24 mouse cellular contexts compared by ENCODE assay signal in the genomic region with DNA sequence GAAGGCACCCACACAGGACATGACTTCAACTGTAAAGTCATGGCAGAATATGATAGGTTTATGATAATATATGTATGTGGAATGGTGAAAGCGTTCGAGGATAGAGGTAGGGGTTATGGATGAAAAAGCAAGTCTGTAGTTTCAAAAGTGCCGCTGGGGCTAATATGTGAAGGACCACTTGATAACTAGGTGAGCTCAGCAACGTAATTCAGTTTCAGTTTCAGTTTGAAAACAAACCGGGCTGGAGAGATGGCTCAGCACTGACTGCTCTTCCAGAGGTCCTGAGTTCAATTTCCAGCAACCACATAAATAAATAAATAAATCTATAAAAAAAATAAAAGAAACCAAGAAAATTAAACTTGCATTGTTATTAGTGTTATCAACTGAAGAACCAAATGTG.
A peak's percentile ranks its signal among the peaks of the same experiment; 100 is the strongest.
DNase-seq lines count a peak whose midpoint lies in the region; ATAC-seq lines count a peak whose summit lies in the region.
"Had no signal": no experiment of that assay in that cellular context is flagged by ENCODE, and none has a peak within 500 bp of the region (broad histone marks: within the 10 kb centered on the region; RNA-seq: fewer than 3 reads in every experiment).

No protein-coding gene starts in this region.

- WGBS in kidney, embryonic 15.5 days, result 92% methylated on average over 5 of the region's 5 CpGs

- no peaks in the 10 kb centered on the region for H3K4me1 ChIP-seq in kidney, embryonic 15.5 days
- H3K4me1 ChIP-seq: embryonic facial prominence, embryonic 10.5 days; embryonic facial prominence, embryonic 13.5 days; forebrain, embryonic 12.5 days; forebrain, embryonic 15.5 days; hindbrain, embryonic 12.5 days; hindbrain, embryonic 15.5 days had no signal

- H3K27ac ChIP-seq in kidney, embryonic 15.5 days, result no peak overlapping the region
- H3K27ac ChIP-seq: embryonic facial prominence, embryonic 10.5 days; embryonic facial prominence, embryonic 13.5 days; forebrain, embryonic 12.5 days; forebrain, embryonic 15.5 days; gastrocnemius, adult 2 months; hindbrain, embryonic 12.5 days; hindbrain, embryonic 15.5 days had no signal

- peak; percentile 35 for DNase-seq in A20 (ENCODE audit: low read depth, low spot score)
- DNase-seq in CD4-positive, CD25-positive, alpha-beta regulatory T cell, adult 2 months (ENCODE audit: low read depth, low spot score), result peak; percentile 56
- peak; percentile 35 for DNase-seq in naive thymus-derived CD4-positive, alpha-beta T cell, adult 2 months (ENCODE audit: low read depth)
- no peak for DNase-seq in frontal cortex, postnatal 14 days (ENCODE audit: low spot score in 2 of 2)
- DNase-seq in cerebellum, adult 18-20 months, result no peak
- DNase-seq: adrenal gland, adult 8-10 months; adrenal gland, postnatal 25 days; B cell, adult 2 months; cerebellum, adult 2 months; cerebellum, adult 9-11 months; gastrocnemius, adult 2 months; gastrocnemius, postnatal 14 days; kidney, adult 18-20 months had no signal

- no peak overlapping the region for H3K4me3 ChIP-seq in kidney, embryonic 15.5 days (replicated peaks)
- H3K4me3 ChIP-seq: embryonic facial prominence, embryonic 10.5 days; embryonic facial prominence, embryonic 13.5 days; erythroblast, embryonic 14.5 days; forebrain, embryonic 12.5 days; forebrain, embryonic 15.5 days; gastrocnemius, adult 2 months; hindbrain, embryonic 12.5 days; hindbrain, embryonic 15.5 days had no signal

- H3K27me3 ChIP-seq in kidney, embryonic 15.5 days, result no peaks in the 10 kb centered on the region
- H3K27me3 ChIP-seq: embryonic facial prominence, embryonic 13.5 days; forebrain, embryonic 12.5 days; forebrain, embryonic 15.5 days; hindbrain, embryonic 12.5 days; hindbrain, embryonic 15.5 days had no signal

- ATAC-seq in activated CD4-positive, CD25-positive, alpha-beta regulatory T cell, adult 4 months, result peak; percentile 78
- no peak for ATAC-seq in kidney, embryonic 15.5 days (replicated peaks; ENCODE audit: low FRiP score)
- ATAC-seq: forebrain, embryonic 15.5 days; intestine, embryonic 16.5 days had no signal

- no peak overlapping the region for H3K4me2 ChIP-seq in kidney, embryonic 15.5 days
- H3K4me2 ChIP-seq: embryonic facial prominence, embryonic 13.5 days; forebrain, embryonic 12.5 days; forebrain, embryonic 15.5 days; heart, embryonic 11.5 days; hindbrain, embryonic 12.5 days; hindbrain, embryonic 15.5 days had no signal

- H3K36me3 ChIP-seq in kidney, embryonic 15.5 days, result peaks cover 16% of the 10 kb centered on the region
- H3K36me3 ChIP-seq: forebrain, embryonic 15.5 days; hindbrain, embryonic 12.5 days; hindbrain, embryonic 15.5 days had no signal

- H3K9ac ChIP-seq in kidney, embryonic 15.5 days, result no peak overlapping the region
- H3K9ac ChIP-seq: embryonic facial prominence, embryonic 13.5 days; forebrain, embryonic 12.5 days; forebrain, embryonic 15.5 days; hindbrain, embryonic 12.5 days; hindbrain, embryonic 15.5 days had no signal

- no peaks in the 10 kb centered on the region for H3K9me3 ChIP-seq in kidney, embryonic 15.5 days (replicated peaks)
- H3K9me3 ChIP-seq: embryonic facial prominence, embryonic 10.5 days; embryonic facial prominence, embryonic 13.5 days; forebrain, embryonic 15.5 days; hindbrain, embryonic 12.5 days; hindbrain, embryonic 15.5 days had no signal

Comparison
In these comparisons a context has a peak if more than half of its experiments do, and no peak if none do; other contexts are left out.
1. DNase-seq: peak in A20 (single experiment), CD4-positive, CD25-positive, alpha-beta regulatory T cell, adult 2 months (single experiment) and naive thymus-derived CD4-positive, alpha-beta T cell, adult 2 months (single experiment); none in frontal cortex, postnatal 14 days (0 of 2) and cerebellum, adult 18-20 months (0 of 2).